Mouse (Mus musculus) limb, embryonic 12.5 days (tissue): ENCODE results near the gene Aph1a. TPM values are rescaled to one million over a fixed set of nuclear protein-coding genes. Genes with fewer than 3 reads are reported as not detected.
A peak's percentile ranks its signal among the peaks of the same experiment; 100 is the strongest.
"Not testable (repeated sequence)": the region's sequence is repeated elsewhere in the genome, so short reads cannot be mapped to it uniquely, and the experiment has no call there.

Experiments
- ATAC-seq: fragments of 200-750 bp; cut with Nextera tagmentation; 2 replicates; pipeline ENCODE4 v1.8.0; 2017; ENCODE audit warnings: low read depth, moderate TSS enrichment; ENCODE audit not compliant: insufficient number of reproducible peaks, insufficient read depth, low FRiP score, low TSS enrichment
- H3K27ac ChIP-seq: fragments of 300-500 bp; sonication (generic); 2 replicates; pipeline ENCODE4 v1.5.1; 2016; ENCODE audit warnings: mild to moderate bottlenecking, moderate library complexity
- H3K27me3 ChIP-seq: fragments of 300-500 bp; sonication (generic); 2 replicates; pipeline ENCODE4 v1.6.1; 2016; ENCODE audit warnings: mild to moderate bottlenecking, moderate library complexity
- H3K36me3 ChIP-seq: fragments of 300-500 bp; sonication (generic); 2 replicates; pipeline ENCODE4 v1.6.1; 2016; ENCODE audit warnings: mild to moderate bottlenecking, moderate library complexity
- H3K4me1 ChIP-seq: fragments of 300-500 bp; sonication (generic); replicated peaks from 2 replicates; pipeline ENCODE4 v1.6.1; 2016
- H3K4me2 ChIP-seq: fragments of 300-500 bp; sonication (generic); 2 replicates; pipeline ENCODE4 v1.6.1; 2016; ENCODE audit warnings: mild to moderate bottlenecking, moderate library complexity
- H3K4me3 ChIP-seq: fragments of 300-500 bp; sonication (generic); replicated peaks from 2 replicates; pipeline ENCODE4 v1.5.1; 2016; ENCODE audit warnings: mild to moderate bottlenecking
- H3K9ac ChIP-seq: fragments of 300-500 bp; sonication (generic); replicated peaks from 2 replicates; pipeline ENCODE4 v1.6.1; 2016; ENCODE audit warnings: mild to moderate bottlenecking, moderate library complexity
- H3K9me3 ChIP-seq: fragments of 300-500 bp; sonication (generic); 2 replicates; pipeline ENCODE4 v1.6.1; 2016; ENCODE audit warnings: mild to moderate bottlenecking, moderate library complexity
- WGBS: fragments of 180-500 bp; shearing (Covaris S2); methylation state at CpG from one replicate; pipeline ENCODE4 v1.1.7; 2016; 5-methylcytosine and 5-hydroxymethylcytosine counted together
- polyA plus RNA-seq: library from polyadenylated mRNA; unstranded; fragments of >200 nt; fragmentation: Nextera tagmentation; extraction: Ambion mirVana; gene quantifications from 2 replicates; pipeline ENCODE4 v1.2.1, GENCODE M21; 2016

Gene Aph1a
- polyA plus RNA-seq, 1 experiment from 2014 or later = 29.0 TPM

DNA sequence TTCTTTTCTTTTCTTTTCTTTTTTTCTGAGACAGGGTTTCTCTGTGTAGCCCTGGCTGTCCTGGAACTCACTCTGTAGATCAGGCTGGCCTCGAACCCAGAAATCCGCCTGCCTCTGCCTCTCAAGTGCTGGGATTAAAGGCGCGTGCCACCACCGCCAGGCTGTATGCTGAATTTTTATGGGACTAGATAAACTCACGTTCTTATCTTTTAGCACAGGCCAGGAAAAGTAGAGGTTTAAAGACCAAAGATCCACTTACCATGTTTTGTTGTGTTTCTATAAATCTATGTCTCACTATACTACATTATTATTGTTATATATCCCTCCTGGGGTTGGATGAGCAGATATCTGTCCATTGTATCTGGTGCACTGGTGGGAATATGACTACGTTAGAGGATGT, 29.7 kb downstream of the Aph1a start:
- not testable (repeated sequence) for H3K9me3 ChIP-seq, H3K27me3 ChIP-seq, H3K4me2 ChIP-seq, H3K9ac ChIP-seq, H3K4me3 ChIP-seq, ATAC-seq, H3K36me3 ChIP-seq, H3K4me1 ChIP-seq, H3K27ac ChIP-seq
- 91% methylated on average over 7 of the region's 7 CpGs for WGBS

DNA sequence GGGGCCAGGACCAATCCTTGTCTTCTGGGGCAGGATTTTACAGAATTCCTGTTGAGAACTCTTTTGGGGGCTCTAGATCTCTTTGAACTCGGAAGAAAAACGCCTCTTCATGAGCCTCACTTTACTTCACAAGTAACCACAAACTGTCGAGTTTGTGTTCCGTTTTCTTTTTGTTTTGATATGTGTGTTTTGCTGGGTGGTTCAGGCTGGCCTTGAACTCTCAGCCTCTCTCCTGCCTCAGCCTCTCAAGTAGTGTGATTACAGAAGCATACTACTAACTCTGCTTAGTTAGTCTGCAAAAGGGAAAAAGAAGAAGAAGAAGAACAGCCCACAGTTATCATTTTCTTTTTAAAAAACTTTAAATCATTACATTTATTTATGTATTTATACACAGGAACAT, 30.4 kb downstream of the Aph1a start:
- WGBS = 60% methylated on average over 4 of the region's 4 CpGs
- ATAC-seq = no peak

DNA sequence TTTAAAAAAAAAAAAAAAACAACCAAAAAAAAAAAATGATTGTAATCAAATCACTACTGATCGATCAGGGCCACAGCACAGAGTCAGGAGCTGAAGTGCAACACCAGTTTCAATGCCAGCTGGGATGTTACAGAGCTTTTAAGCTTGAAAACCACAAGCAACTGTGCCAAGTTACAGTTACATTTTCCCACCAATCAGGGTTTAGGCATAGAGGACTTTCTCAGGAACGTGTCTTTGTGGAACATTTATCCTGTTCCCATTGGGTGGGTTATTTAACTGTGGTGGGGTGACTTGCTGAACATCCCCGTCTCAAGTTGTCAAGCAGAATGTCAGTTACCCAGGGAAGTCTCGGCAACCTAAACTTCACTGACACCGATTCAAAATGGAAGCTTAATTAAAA, 31.3 kb downstream of the Aph1a start:
- ATAC-seq = no peak
- Histone ChIP-seq H3K27ac (no peak overlapping the region), H3K36me3 (no peaks in the 10 kb centered on the region), H3K9ac (no peak overlapping the region), H3K4me2 (no peak overlapping the region), H3K9me3 (no peaks in the 10 kb centered on the region), H3K4me3 (no peak overlapping the region), H3K4me1 (no peaks in the 10 kb centered on the region), H3K27me3 (no peaks in the 10 kb centered on the region)
- 85% methylated on average over 5 of the region's 5 CpGs for WGBS

More for the DNA sequence above, 30.4 kb downstream of the Aph1a start:
- Histone ChIP-seq H3K4me2 (no peak overlapping the region), H3K36me3 (no peaks in the 10 kb centered on the region), H3K27ac (no peak overlapping the region), H3K27me3 (no peaks in the 10 kb centered on the region), H3K9me3 (no peaks in the 10 kb centered on the region), H3K9ac (no peak overlapping the region), H3K4me1 (no peaks in the 10 kb centered on the region), H3K4me3 (no peak overlapping the region)

DNA sequence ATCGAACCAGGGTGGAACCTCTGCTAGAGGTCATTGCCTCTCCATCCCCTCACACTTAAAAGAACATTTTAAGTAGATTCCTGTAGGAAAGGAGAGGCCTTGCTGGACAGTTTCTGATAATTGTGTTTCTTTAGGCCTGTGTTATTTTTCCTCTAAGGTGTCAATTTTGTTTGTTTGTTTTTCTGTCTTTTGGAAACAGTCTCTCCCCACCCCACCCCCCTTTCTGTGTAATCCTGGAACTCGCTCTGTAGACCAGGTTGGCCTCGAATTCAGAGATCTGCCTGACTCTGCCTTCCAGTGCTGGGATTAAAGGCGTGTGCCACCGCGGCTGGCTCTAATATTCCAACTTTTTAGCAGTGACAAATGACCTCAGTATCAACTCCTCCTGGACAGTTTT, 34.5 kb downstream of the Aph1a start:
- ATAC-seq = no peak
- 70% methylated on average over 6 of the region's 6 CpGs for WGBS
- no peaks in the 10 kb centered on the region for H3K9me3 ChIP-seq
- peak overlapping the region; percentile 68; the same call in 1 of the 2 replicates for H3K9ac ChIP-seq
- H3K27ac ChIP-seq = peak overlapping the region; percentile 96
- H3K4me1 ChIP-seq = peaks cover 18% of the 10 kb centered on the region
- peaks cover 9% of the 10 kb centered on the region for H3K36me3 ChIP-seq
- peak overlapping the region; percentile 72 for H3K4me2 ChIP-seq
- no peaks in the 10 kb centered on the region for H3K27me3 ChIP-seq
- peak overlapping the region; percentile 95 for H3K4me3 ChIP-seq

DNA sequence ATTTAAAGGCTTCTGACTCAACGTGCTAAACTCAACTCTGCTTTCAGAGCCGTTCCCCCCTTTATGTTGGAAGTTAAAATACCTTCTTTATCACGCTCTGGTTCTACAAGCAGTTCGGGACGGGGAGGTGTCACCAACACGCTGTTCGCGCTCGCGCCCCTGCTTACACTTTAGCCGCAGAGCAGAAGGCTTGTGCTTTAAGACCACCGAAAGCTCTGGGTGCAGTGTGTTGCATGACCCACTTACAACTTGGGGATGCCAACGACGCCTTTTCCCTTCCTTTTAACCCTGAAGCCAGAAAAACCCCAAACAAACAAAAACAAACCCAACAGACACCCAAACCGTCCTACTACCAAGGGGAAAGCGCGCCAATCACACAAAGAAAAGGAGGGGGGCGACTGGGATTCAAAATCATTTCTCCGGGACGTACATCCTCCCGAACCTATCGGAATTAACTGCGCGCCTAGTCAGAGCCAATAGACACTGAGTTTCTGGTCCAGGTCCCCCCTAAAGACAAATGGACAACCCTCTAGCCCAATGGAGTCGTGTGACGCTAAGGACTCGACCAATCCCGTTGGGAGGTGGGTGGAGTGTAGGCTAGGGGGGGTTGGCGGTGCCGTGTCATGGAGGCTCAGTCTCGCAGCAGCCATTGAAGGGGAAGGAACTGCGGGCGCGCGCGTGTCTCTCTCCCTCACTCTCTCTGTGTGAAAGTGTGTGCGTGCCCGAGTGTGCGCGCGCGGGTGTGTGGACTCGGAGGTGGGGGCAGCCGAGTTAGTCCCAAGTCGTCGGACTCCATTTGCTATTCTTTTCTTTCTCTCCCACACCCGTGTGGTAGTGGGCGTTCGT, 35.1 kb downstream of the Aph1a start, which contains the start of gene Anp32e:
Gene Anp32e, plus strand, starts transcription at position 589 of the 846 bp plus-strand sequence.
- Histone ChIP-seq H3K36me3 (peaks cover 16% of the 10 kb centered on the region), H3K4me1 (peaks cover 18% of the 10 kb centered on the region), H3K9ac (peak within 1 kb of the TSS; percentile 99), H3K4me3 (peak within 1 kb of the TSS; percentile 95), H3K4me2 (peak within 1 kb of the TSS; percentile 72), H3K27me3 (no peaks in the 10 kb centered on the region), H3K9me3 (no peaks in the 10 kb centered on the region), H3K27ac (peak within 1 kb of the TSS; percentile 96)
- ATAC-seq = peak; percentile 99
- under 1% methylated on average over 49 of the region's 49 CpGs for WGBS

DNA sequence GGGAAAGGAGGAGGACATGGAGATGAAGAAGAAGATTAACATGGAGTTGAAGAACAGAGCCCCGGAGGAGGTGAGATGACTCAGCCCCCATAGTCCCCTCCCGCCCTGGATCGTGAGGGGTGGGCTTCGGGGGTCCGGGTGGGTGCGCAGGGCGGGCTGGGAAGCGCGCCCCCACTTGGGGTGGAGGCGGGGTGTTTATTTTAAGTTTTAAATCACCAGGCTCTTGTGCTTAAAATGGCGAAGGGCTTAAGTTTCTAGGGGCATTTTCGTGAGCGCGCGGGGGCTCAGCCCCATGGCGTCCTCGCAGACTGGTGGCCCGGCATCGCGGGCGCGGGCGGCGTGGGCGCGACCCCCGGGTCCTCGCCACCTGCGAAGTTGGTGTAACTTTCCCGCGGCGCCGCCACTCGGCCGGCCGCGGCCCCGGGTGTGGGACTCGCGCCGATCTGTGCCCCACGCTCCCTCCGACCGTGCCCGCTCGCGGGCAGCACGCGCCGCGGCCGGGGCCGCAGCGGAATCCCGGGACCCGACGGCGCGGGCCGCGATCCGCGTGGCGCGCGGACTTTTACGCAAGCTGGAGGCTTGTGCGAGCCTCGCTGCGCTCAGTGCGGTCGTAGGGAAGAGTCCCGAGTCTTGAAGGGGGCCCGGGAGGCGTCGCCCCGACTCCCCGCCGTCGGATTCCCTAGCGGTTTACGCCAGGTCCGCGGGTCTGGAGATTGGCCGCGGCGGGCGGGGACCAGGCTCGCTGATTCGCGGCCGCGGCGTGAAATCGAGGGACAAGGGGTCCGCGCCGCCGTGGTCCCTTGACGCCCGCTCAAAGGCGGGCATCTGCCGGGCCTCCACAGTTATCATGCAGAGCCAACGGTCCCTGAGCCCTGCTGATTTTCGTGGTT, 36.1 kb downstream of the Aph1a start:
- no peaks in the 10 kb centered on the region for H3K9me3 ChIP-seq
- H3K36me3 ChIP-seq = peaks cover 25% of the 10 kb centered on the region
- H3K27ac ChIP-seq = peak overlapping the region; percentile 96
- peaks cover 18% of the 10 kb centered on the region for H3K4me1 ChIP-seq
- ATAC-seq = peak; percentile 40
- H3K4me3 ChIP-seq = peak overlapping the region; percentile 95
- no peaks in the 10 kb centered on the region for H3K27me3 ChIP-seq
- peak overlapping the region; percentile 72 for H3K4me2 ChIP-seq
- under 1% methylated on average over 105 of the region's 105 CpGs for WGBS
- H3K9ac ChIP-seq = peak overlapping the region; percentile 99

DNA sequence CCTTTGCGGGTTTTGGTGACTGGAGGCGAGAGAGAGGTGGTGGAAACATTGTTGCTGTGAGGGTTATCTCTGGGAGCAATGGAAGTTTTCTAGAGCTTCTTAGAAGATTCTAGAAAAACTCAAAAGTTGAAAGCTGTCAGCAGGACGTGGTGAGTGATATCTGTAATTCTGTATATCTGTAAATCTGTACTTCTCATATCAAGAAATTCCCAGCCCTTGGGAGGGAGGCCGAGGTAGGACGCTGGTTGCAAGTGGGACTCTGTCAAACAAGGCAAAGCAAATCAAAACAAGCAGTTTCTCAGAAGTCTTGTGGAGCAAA, 36.7 kb downstream of the Aph1a start:
- Histone ChIP-seq H3K4me2 (peak overlapping the region; percentile 72), H3K27ac (peak overlapping the region; percentile 96), H3K4me1 (peaks cover 18% of the 10 kb centered on the region), H3K36me3 (peaks cover 31% of the 10 kb centered on the region), H3K9me3 (no peaks in the 10 kb centered on the region), H3K9ac (peak overlapping the region; percentile 99), H3K4me3 (peak overlapping the region; percentile 95), H3K27me3 (no peaks in the 10 kb centered on the region)
- WGBS = 2% methylated on average over 5 of the region's 5 CpGs
- no peak for ATAC-seq

DNA sequence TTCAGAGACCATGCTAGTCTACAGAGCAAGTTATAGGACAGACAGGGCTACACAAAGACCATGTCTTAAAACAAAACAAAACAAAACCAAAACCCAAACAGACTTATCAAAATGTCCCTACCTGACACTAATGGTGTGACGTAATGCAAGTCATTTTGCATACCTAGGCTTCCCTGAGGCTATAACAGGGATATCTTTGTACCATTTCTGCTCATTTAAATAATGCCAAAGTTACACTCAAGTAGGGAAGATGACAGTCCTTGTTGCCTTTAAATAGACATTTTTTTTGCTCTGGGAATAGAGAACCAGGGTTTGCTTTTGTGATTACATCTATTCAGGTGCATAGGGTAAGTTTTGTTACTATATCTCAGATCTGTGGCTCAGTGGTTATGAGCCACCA, 37.7 kb downstream of the Aph1a start:
- H3K4me3 ChIP-seq = no peak overlapping the region
- no peaks in the 10 kb centered on the region for H3K9me3 ChIP-seq
- WGBS = 83% methylated on average over 1 of the region's 1 CpGs
- H3K27ac ChIP-seq = no peak overlapping the region
- H3K36me3 ChIP-seq = peaks cover 35% of the 10 kb centered on the region
- peaks cover 18% of the 10 kb centered on the region for H3K4me1 ChIP-seq
- 0 out of 2 replicates have a peak overlapping the region, but pooled peaks have one; percentile 72 for H3K4me2 ChIP-seq
- H3K27me3 ChIP-seq = no peaks in the 10 kb centered on the region
- ATAC-seq = no peak
- no peak overlapping the region for H3K9ac ChIP-seq

DNA sequence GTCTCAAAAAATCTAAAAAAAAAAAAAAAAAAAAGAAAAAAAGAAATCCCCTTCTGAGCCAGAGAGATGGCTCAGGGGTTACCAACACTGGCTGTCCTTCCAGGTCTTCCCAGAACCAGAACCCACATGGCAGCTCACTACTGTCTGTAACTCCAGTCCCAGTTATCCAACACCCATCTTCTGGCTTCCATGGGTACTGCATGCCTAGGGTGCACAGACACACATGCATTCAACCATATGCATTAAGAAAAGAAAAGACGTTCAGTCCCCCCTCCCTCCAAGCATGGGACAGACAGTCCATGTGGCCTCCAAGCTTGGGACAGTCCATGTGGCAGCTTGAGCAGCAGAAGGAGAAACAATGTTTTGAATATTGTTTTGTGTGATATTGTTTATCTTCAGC, 38.4 kb downstream of the Aph1a start:
- Histone ChIP-seq H3K4me3 (no peak overlapping the region), H3K9me3 (no peaks in the 10 kb centered on the region), H3K36me3 (peaks cover 42% of the 10 kb centered on the region), H3K9ac (no peak overlapping the region), H3K27me3 (no peaks in the 10 kb centered on the region), H3K27ac (no peak overlapping the region), H3K4me2 (0 out of 2 replicates have a peak overlapping the region, but pooled peaks have one; percentile 17), H3K4me1 (peaks cover 18% of the 10 kb centered on the region)
- WGBS = 77% methylated on average over 1 of the region's 1 CpGs
- ATAC-seq = no peak

DNA sequence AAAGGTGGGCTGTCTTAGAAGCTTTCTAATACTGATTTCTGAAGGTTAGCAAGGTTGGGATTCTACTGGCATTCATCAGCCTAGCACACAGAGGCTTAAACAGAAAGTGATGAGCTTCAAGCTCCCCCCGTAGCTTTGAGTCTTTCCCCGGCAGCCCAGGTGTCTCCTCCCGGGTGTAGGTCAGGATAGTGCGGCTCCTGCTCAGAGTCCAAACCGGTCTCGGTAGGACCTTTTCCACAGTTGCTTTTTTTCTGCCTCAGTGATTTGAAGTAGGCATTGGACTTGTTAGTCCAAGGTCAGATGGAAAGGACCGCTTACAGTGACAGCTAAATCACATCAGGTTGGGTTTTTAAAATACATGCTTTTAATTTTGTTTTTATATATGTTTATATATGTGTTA, 38.8 kb downstream of the Aph1a start:
- no peak overlapping the region for H3K4me3 ChIP-seq
- no peak for ATAC-seq
- WGBS = 94% methylated on average over 7 of the region's 7 CpGs
- H3K9me3 ChIP-seq = no peaks in the 10 kb centered on the region
- H3K27ac ChIP-seq = no peak overlapping the region
- H3K4me1 ChIP-seq = peaks cover 18% of the 10 kb centered on the region
- no peaks in the 10 kb centered on the region for H3K27me3 ChIP-seq
- no peak overlapping the region for H3K9ac ChIP-seq
- peaks cover 46% of the 10 kb centered on the region for H3K36me3 ChIP-seq
- 0 out of 2 replicates have a peak overlapping the region, but pooled peaks have one; percentile 17 for H3K4me2 ChIP-seq

DNA sequence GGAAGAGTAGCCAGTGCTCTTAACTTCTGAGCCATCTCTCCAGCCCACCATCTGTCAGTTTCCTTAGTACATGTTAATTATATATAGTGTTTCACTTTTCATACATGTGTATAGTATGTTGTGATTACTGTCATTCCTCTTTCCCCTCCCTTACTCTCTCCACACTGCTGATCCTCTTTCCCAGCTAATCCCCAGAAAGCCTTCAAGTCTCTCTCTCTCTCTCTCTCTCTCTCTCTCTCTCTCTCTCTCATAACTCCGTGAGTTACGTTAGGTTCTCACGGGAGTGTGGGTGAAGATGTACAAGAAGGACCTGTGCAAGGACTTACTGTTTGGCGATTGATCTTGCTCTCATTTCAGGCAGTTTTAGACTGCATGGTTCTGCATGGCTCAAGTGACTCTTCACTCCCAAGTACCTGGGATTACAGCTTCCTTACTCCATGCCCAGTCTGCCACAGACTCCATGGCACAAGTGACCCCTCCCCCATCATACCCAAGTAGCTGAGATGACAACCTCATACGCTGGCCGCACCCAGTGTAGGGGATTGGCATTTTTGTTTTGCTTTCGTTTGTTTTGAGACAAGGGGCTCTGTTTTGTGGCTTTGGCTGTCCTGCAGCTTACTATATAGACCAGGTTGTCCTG, 39.5 kb downstream of the Aph1a start:
- no peak for ATAC-seq

More for the DNA sequence above, 39.5 kb downstream of the Aph1a start:
- H3K9me3 ChIP-seq = no peaks in the 10 kb centered on the region
- peaks cover 52% of the 10 kb centered on the region for H3K36me3 ChIP-seq
- peaks cover 18% of the 10 kb centered on the region for H3K4me1 ChIP-seq
- no peak overlapping the region for H3K4me3 ChIP-seq
- H3K9ac ChIP-seq = no peak overlapping the region
- WGBS = 97% methylated on average over 7 of the region's 7 CpGs
- no peak overlapping the region for H3K4me2 ChIP-seq
- H3K27ac ChIP-seq = no peak overlapping the region
- H3K27me3 ChIP-seq = no peaks in the 10 kb centered on the region
